Mouse (Mus musculus): ENCODE measurements around the gene Itga2.

- TF ChIP-seq CTCF (IDR thresholded peaks at IDR 0.05; ENCODE audit: borderline replicate concordance, insufficient read depth, low read length): no peak
- TF ChIP-seq POLR2A (IDR thresholded peaks at IDR 0.05; ENCODE audit: low read depth, low read length): no peak
Measured at GRCm38 (mm10) chr13:114838535-114838990, 93.3 kb downstream of the Itga2 start.
